Mouse (Mus musculus): ENCODE data around the gene Efna2.

DNA sequence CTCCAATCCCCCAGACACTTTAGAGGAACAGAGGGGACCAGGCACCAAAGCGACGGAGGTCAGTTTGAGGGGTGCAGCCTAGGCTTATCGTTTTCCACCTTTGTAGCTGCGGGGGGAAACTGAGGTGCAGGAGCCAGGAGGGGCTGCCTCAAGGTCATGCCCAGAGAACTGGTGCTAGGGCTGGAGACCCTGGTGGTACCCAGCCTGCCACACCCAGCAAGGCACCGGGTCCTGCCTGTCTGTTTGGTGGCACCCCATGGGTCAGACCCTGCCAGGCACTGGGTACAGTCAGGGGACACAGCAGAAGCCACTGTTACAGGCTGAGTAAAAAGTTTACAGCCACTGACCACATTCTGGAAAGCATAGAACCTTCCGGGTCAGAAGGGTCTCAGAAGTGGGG is 1.0 kb downstream of the Efna2 start:
- TF ChIP-seq POLR2A (IDR thresholded peaks at IDR 0.05; ENCODE audit: insufficient read depth, low read length) (no peak), CTCF (IDR thresholded peaks at IDR 0.05; ENCODE audit: low read depth, low read length) (no peak)

Measured in ES-Bruce4 (cell line).